Mouse (Mus musculus): Measurements from ENCODE around the gene Myh14. TPM values are rescaled to one million over a fixed set of nuclear protein-coding genes. Genes with fewer than 3 reads are reported as not detected.

The Myh14 gene
- total and polyA plus RNA-seq, 3 experiments, result under 0.01 to 0.08 TPM; not detected in 1

DNA sequence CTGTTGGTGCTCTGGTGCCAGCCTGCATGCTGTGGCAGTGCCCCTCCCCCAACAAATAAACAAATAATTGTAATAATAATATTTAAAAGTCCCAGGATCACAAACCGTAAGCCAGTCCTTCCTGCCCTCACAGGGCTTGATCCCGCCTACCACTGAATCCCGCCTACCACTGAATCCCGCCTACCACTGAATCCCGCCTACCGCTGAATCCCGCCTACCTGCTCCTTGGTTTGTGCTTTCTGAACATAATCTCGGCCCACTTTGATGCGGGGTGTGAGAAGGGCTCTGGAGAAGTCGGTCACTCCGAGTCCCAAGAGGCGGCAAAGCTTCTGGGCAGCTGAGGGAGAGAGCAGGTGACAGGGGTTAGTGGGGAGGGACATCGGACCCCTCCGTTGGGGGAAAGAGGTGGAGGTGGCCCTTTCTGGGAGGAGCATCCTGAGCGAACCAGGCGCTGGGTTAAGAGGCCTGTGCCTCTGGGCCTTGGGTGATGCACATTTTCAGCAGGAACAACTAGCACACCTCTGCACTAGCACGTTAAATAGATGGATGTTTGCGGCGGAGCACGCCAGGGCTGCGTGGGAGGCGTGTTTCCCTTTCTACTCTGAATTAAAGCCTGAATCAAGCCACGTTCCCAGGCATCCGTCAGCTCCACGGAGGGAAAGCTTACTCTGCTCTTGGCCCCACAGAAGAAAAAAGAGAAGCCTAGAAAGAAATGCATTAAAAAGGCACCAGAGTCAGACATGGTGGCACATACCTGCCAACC is 29.6 kb downstream of the Myh14 start:
- no peaks in the 10 kb centered on the region for H3K27me3 ChIP-seq (ENCODE audit: control insufficient read depth in 1 of 2, insufficient read depth in 2 of 2, low read length in 2 of 2)
- no peaks in the 10 kb centered on the region for H3K36me3 ChIP-seq (ENCODE audit: control insufficient read depth in 1 of 2, insufficient read depth in 2 of 2, low read length in 2 of 2)
- DNase-seq (ENCODE audit: low read depth, low spot score), result no peak
- no peak for TF ChIP-seq POLR2AphosphoS5 (IDR thresholded peaks at IDR 0.05; ENCODE audit: borderline replicate concordance, low read depth, low read length)
- no peak for TF ChIP-seq ETS1 (IDR thresholded peaks at IDR 0.05; ENCODE audit: low read depth, low read length)
- no peak for TF ChIP-seq USF2 (IDR thresholded peaks at IDR 0.05; ENCODE audit: borderline replicate concordance in 1 of 2, insufficient read depth in 1 of 2, low read depth in 1 of 2, low read length in 2 of 2)
- TF ChIP-seq CTCF (IDR thresholded peaks at IDR 0.05 in 2 of 3, conservative IDR thresholded peaks at IDR 0.05 in 1 of 3; ENCODE audit: control insufficient read depth in 1 of 3, insufficient read depth in 1 of 3, low read depth in 2 of 3, low read length in 3 of 3, poor library complexity in 1 of 3, severe bottlenecking in 1 of 3), result no peak
- TF ChIP-seq MAZ (IDR thresholded peaks at IDR 0.05; ENCODE audit: low read depth, low read length), result no peak
- no peak for TF ChIP-seq MAX (IDR thresholded peaks at IDR 0.05; ENCODE audit: low read length)
- no peak for TF ChIP-seq POLR2A (IDR thresholded peaks at IDR 0.05; ENCODE audit: control insufficient read depth in 1 of 2, insufficient read depth in 1 of 2, low read depth in 1 of 2, low read length in 2 of 2, poor library complexity in 1 of 2)
- TF ChIP-seq MYB (IDR thresholded peaks at IDR 0.05; ENCODE audit: low read depth, low read length), result no peak
- H3K9ac ChIP-seq (ENCODE audit: control insufficient read depth, low read depth, low read length, poor library complexity, severe bottlenecking), result no peak overlapping the region
- no peak overlapping the region for H3K4me3 ChIP-seq (ENCODE audit: control insufficient read depth in 1 of 2, insufficient read depth in 1 of 2, low read depth in 2 of 2, low read length in 2 of 2)
- H3K4me1 ChIP-seq (ENCODE audit: control insufficient read depth in 1 of 2, insufficient read depth in 2 of 2, low read length in 2 of 2), result no peaks in the 10 kb centered on the region
- no peaks in the 10 kb centered on the region for H3K9me3 ChIP-seq (replicated peaks; ENCODE audit: insufficient read depth, low read length)
- no peak overlapping the region for H3K27ac ChIP-seq (ENCODE audit: control insufficient read depth, low read depth, low read length)
- no peaks in the 10 kb centered on the region for H3K79me2 ChIP-seq (ENCODE audit: control insufficient read depth, insufficient read depth, low read length, poor library complexity)

- Histone ChIP-seq H3K36me3 (ENCODE audit: control insufficient read depth in 1 of 2, insufficient read depth in 2 of 2, low read length in 2 of 2) (no peaks in the 10 kb centered on the region), H3K27me3 (ENCODE audit: control insufficient read depth in 1 of 2, insufficient read depth in 2 of 2, low read length in 2 of 2) (no peaks in the 10 kb centered on the region), H3K4me1 (ENCODE audit: control insufficient read depth in 1 of 2, insufficient read depth in 2 of 2, low read length in 2 of 2) (no peaks in the 10 kb centered on the region), H3K9ac (ENCODE audit: control insufficient read depth, low read depth, low read length, poor library complexity, severe bottlenecking) (no peak overlapping the region), H3K4me3 (ENCODE audit: control insufficient read depth in 1 of 2, insufficient read depth in 1 of 2, low read depth in 2 of 2, low read length in 2 of 2) (no peak overlapping the region), H3K27ac (ENCODE audit: control insufficient read depth, low read depth, low read length) (no peak overlapping the region), H3K9me3 (replicated peaks; ENCODE audit: insufficient read depth, low read length) (no peaks in the 10 kb centered on the region), H3K79me2 (ENCODE audit: control insufficient read depth, insufficient read depth, low read length, poor library complexity) (no peaks in the 10 kb centered on the region)
- TF ChIP-seq BHLHE40 (IDR thresholded peaks at IDR 0.05; ENCODE audit: borderline replicate concordance, low read depth, low read length) (no peak), CHD1 (IDR thresholded peaks at IDR 0.05; ENCODE audit: low read depth, low read length) (no peak), POLR2AphosphoS2 (IDR thresholded peaks at IDR 0.05; ENCODE audit: low read length) (no peak), RAD21 (IDR thresholded peaks at IDR 0.05; ENCODE audit: low read depth, low read length) (no peak), TBP (IDR thresholded peaks at IDR 0.05; ENCODE audit: low read depth, low read length) (no peak), ETS1 (IDR thresholded peaks at IDR 0.05; ENCODE audit: low read depth, low read length) (no peak), TAL1 (IDR thresholded peaks at IDR 0.05; ENCODE audit: low read length) (no peak), ZNF384 (IDR thresholded peaks at IDR 0.05; ENCODE audit: low read depth, low read length) (no peak), NRF1 (IDR thresholded peaks at IDR 0.05; ENCODE audit: insufficient read depth, low read depth, low read length, poor library complexity, severe bottlenecking) (no peak), USF2 (IDR thresholded peaks at IDR 0.05; ENCODE audit: borderline replicate concordance in 1 of 2, insufficient read depth in 1 of 2, low read depth in 1 of 2, low read length in 2 of 2) (no peak)
- no peak for DNase-seq (ENCODE audit: low read depth, low spot score)
Measured at GRCm38 (mm10) chr7:44638663-44639062, 32.0 kb downstream of the Myh14 start.

All from MEL (cell line).